Mouse (Mus musculus): ENCODE measurements around the gene Eno3. TPM values are rescaled to one million over a fixed set of nuclear protein-coding genes. Genes with fewer than 3 reads are reported as not detected.

Eno3 gene
- total RNA-seq, 2 experiments from 2014 or later: 6.6 to 7.9 TPM

DNA sequence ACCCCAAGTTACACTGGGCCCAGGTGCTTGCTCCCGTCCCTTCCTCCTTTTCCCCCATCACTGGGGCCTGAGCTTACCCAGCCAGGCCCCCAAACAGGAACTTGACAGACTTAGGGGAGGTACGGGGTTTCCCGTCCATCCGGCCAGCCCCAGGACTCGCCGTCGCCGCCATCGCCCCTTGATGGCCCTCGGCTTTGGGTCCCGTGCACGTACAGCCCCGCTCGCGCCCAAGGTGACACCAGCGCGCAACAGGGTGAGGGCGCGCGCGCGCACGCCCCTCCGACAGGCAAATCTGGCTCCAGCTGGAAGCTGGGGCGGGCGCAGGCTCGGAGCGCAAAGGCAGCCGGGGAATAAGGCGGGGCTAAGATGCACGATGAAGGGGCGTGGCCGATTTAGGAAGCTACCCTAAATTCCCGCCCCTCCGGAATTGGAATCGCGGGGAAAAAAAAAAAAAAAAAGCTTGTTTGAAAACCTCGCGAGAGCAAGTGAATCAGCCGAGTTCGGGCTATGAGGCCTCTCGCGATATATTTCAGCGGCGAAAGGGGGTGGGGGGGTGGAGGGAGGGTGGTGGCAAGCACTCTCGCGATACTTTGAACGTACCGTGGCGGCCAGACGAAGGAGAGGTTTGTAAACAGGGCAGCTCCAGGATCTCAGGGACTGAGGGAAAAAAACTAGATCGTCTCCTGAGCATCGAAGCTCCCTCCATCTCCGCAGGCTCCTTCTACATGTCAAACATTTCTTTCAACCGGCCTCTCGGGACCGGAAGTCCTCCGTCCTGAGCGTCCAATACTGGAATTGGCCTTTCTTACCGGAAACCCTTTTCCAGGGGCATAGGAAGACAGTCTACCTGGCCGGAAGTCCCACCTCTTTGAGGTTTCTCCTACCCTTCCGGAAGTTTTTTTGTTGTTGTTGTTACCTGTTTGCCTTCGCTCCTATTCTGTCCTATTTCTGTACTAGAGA lies 10.0 kb upstream of the Eno3 start, which contains the start of the genes Rnf167 and Slc25a11:
Rnf167 (plus strand) TSS at position 545 of the 960 bp plus-strand sequence.
Slc25a11 (minus strand) TSS at position 789 of the 960 bp plus-strand sequence.
- no peak for TF ChIP-seq CTCF (conservative IDR thresholded peaks at IDR 0.05)
- Histone ChIP-seq H3K4me3 (peak within 1 kb of the TSS; percentile 79), H3K27ac (peak within 1 kb of the TSS; percentile 99)
- peak; percentile 92 to 97 for DNase-seq (ENCODE audit: low spot score in 2 of 2)

DNA sequence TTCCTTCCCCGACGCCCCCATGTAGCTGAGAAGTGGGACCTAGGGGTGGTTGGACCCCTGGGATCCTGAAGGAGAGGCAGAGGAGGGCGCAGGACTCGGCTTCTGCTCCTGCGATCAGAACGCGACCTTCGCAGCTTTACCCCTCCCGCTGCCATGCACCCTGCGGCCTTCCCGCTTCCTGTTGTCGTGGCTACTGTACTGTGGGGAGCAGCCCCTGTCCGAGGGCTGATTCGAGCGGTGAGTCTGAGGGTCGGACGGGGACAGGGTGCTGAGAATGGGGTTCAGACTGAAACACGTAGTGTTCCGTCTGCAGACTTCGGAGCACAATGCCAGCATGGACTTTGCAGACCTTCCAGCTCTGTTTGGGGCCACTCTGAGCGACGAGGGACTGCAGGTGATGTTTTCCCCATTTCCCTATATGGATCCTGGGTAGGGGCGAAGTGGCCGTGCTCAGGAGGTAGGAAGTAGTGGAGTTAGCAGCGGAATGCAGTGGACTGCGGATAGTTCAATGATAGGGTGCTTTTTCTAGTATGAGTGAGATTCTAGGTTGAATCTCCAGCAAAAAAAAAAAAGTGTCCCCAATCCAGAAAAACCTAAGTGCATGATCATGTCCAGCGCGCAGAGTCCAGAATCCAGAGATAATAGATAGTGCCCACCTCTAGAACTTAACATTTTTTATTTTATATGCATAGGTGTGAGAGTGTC lies 9.1 kb upstream of the Eno3 start:
- peak overlapping the region; percentile 99 for H3K27ac ChIP-seq
- TF ChIP-seq CTCF (conservative IDR thresholded peaks at IDR 0.05): no peak
- H3K4me3 ChIP-seq: peak overlapping the region; percentile 79
- peak in 1 of 2 experiments; percentile 32 for DNase-seq (ENCODE audit: low spot score in 2 of 2)

DNA sequence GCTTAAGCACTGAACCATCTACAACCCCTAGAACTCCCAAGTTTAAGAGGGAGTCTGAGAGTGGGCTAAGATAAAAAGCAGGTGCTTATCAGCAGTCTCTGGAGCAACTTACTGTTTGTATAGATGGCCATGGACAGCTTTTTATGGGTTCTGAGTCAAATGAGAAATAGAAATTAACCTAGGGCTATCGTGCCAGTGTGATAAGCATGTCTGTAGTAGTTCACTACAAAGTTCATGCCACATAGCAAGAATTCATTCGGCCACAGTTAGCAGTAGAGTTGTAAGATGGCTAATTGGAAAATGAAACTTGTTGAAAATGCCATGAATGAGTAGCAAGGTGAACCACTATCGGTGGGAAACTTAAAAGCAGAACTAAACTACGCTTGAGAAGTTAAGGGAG lies 8.5 kb upstream of the Eno3 start:
- TF ChIP-seq CTCF (conservative IDR thresholded peaks at IDR 0.05): no peak
- Histone ChIP-seq H3K27ac (0 out of 2 replicates have a peak overlapping the region, but pooled peaks have one; percentile 99), H3K4me3 (peak overlapping the region; percentile 79)
- no peak for DNase-seq (ENCODE audit: low spot score in 2 of 2)

DNA sequence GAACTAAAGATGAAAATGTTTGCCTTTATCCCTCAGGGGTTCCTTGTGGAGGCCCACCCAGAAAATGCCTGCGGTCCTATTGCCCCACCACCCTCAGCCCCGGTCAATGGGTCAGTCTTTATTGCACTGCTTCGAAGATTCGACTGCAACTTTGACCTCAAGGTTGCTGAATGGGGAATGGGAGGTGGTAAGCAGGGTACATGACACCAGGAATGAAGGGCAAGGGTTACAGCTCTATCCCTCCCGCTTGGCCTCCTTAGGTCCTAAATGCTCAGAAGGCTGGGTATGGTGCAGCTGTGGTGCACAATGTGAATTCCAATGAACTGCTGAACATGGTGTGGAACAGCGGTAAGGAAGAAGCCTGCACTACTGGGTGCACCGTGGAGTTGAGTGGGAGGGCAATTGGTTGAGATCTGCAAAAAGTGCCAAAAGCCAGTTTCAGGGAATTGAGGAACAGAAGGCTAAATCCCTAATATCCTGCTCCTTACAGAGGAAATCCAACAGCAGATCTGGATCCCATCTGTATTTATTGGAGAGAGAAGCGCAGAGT lies 7.7 kb upstream of the Eno3 start:
- Histone ChIP-seq H3K27ac (peak overlapping the region; percentile 20; the same call in 1 of the 2 replicates), H3K4me3 (no peak overlapping the region; the same call in 1 of the 2 replicates)
- TF ChIP-seq CTCF (conservative IDR thresholded peaks at IDR 0.05): no peak
- no peak for DNase-seq (ENCODE audit: low spot score in 2 of 2)

DNA sequence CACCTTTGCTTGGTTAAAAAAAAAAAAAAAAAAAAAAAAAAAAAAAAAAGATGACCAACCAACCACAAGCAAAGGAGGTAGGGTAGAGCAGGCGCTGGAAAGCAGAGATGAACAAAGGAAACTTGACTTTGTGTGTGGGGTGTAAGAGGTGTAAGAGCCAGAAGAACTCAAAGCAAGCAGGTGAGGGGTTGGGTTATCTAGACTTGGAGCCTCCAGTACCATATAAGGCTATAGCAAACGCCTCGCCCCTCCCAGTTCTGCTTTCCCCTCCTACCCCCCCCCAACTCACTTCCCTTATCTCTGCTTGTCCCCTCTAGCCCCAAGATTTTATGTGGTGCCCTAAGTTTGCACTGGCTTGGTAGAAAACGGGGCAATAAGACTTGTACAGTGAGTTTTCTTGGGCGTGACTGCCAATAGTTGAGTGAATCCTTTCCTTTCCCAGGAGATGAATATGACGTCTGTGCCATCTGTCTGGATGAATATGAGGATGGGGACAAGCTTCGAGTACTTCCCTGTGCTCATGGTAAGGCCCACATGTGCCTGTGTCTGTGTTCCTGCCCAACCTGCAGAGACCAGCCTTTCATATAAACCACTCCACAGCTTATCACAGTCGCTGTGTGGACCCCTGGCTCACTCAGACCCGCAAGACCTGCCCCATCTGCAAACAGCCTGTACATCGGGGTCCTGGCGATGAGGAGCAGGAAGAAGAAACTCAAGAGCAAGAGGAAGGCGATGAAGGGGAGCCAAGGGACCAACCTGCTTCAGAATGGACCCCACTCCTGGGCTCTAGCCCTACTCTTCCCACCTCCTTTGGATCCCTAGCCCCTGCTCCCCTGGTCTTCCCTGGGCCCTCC lies 6.5 kb upstream of the Eno3 start:
- no peak for DNase-seq (ENCODE audit: low spot score in 2 of 2)
- H3K27ac ChIP-seq: peak overlapping the region; percentile 59
- H3K4me3 ChIP-seq: no peak overlapping the region
- TF ChIP-seq CTCF (conservative IDR thresholded peaks at IDR 0.05): no peak

DNA sequence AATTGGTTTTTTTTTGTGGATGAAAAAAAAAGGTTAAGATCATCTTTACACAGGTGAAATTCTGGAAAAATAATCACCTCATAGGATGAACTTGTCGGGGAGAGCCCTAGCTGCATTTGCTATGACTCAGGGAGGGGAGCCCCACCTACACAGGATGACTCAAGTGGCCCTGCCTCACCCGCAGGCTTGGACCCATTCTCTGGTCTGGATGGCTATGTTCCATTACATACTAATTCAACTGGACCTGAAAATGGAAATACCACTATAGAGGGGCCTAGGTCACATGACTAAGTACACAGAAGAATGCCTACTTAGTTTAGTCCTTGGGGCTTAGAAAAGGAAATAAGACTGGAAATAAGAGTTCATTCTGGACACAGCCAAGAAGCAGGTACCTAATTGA lies 5.6 kb upstream of the Eno3 start:
- Histone ChIP-seq H3K27ac (peak overlapping the region; percentile 59), H3K4me3 (no peak overlapping the region)
- DNase-seq (ENCODE audit: low spot score in 2 of 2): no peak
- no peak for TF ChIP-seq CTCF (conservative IDR thresholded peaks at IDR 0.05)

DNA sequence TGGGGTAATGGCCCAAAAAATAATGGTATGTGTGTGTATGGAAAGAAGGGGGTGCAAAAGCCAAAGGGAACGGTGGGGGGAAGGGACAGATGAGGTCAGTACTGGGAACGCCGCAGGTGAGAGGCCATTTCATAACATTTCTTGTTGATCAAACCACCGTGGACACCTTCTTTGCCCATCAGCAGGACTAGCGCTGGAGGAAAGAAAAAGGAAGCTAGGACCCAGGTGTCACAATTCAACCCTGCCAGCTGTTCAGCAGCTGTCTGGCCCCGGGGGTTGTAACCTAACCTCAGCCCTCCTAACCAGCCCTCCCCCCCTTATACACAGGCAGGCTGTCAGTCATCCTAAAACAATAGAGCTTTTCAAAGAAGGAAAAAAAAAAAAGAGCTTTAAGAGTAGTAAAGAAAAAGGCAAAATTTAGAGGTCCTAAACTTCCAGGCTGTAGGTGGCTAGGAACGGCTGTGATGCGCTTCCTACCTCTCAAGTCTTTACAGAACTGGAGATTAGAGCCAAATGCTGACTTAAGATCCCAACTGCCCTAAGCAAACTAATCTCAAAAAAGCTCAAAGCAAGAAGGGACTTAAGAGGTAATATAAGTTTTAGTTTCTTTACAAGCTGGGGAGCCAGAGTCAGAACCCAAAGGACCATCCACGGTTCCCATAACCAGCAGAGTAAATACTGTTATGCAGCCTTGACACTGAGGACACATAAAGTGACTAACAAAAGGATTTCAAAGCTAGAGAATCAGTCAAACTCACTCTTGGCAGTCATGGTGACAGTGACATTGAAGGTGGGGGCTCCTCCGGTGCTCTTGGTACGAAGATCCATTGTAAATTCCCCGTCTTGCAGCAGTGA lies 4.7 kb upstream of the Eno3 start:
- Histone ChIP-seq H3K27ac (peak overlapping the region; percentile 98; the same call in 1 of the 2 replicates), H3K4me3 (peak overlapping the region; percentile 100)
- no peak for DNase-seq (ENCODE audit: low spot score in 2 of 2)
- TF ChIP-seq CTCF (conservative IDR thresholded peaks at IDR 0.05): no peak

DNA sequence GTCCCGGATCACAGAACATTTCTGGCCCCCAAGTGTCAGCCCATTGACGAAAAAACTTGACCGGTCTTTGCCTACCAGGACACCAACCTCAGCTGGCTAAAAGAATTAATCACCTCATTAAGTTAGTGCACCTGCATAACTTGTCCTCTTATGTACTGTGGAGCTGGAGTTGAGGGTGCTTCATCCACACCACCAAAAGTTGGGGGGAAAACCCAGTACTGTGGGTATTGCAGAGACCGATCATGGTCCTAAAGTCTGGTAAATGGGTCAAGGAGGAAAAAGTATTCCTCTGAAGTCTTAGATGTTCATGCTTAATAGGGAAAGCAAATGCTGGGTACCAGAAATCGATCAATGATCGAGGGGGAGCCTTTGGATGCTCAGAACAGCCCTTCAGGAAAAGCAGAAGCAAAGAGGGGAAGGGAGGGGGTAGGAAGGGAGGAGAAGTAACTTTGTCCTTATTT lies 4.1 kb upstream of the Eno3 start:
- Histone ChIP-seq H3K27ac (peak overlapping the region; percentile 98; the same call in 1 of the 2 replicates), H3K4me3 (peak overlapping the region; percentile 100)
- TF ChIP-seq CTCF (conservative IDR thresholded peaks at IDR 0.05): no peak
- DNase-seq (ENCODE audit: low spot score in 2 of 2): no peak

DNA sequence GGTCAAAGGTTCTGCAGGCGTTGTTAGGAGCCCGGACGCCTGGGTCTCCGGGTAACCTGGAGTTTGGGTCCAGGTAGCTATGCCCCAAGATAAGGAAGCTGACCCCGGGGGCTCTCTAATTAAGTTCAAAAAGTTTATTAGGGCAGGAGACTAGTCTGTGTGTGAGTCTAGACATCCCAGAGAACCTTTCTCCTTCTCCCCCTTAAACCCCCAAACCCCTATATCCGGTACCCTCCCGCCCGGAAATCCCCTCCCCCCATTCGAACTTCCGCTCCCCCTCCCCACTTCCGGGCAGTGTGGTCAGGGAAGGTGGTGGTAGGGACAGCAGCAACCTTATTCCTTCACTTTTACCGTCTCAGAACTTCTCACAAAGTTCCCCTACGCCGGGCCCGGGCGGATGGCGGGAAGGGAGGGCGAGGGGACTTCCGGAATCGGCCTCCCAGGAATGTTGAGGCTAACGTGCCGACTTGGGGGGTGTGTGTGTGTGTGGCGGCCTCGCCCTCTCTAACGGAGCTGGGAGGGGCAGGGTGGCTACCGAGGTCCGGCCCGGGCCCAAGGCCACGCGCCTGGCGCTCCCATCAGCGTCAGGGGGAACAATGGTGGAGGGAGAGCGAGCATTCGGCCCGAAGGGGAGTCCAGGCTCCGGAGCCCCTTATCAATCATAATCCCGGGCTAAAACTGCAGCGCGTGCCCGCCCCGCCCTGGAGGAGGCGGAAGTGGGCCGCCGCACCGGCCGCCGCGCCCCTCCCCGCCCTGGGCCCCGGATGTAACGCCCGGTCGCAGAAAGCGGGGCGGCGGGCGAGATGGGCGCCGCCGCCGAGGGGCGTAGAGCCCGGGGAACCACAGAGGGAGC lies 3.4 kb upstream of the Eno3 start:
- TF ChIP-seq CTCF (conservative IDR thresholded peaks at IDR 0.05): no peak
- H3K27ac ChIP-seq: peak overlapping the region; percentile 98
- DNase-seq (ENCODE audit: low spot score in 2 of 2): peak in 1 of 2 experiments; percentile 50
- H3K4me3 ChIP-seq: peak overlapping the region; percentile 100
